Mouse (Mus musculus): ENCODE data around the gene Txndc11. TPM values are rescaled to one million over a fixed set of nuclear protein-coding genes. Genes with fewer than 3 reads are reported as not detected.
"Not testable (repeated sequence)": the region's sequence is repeated elsewhere in the genome, so short reads cannot be mapped to it uniquely, and the experiment has no call there.

Gene Txndc11
- 7.3 and 8.8 TPM in 2 replicates for total RNA-seq (2015; ENCODE audit: low replicate concordance)
- 9.8 and 18.3 TPM in 2 replicates for total RNA-seq (2017; ENCODE audit: low replicate concordance)

DNA sequence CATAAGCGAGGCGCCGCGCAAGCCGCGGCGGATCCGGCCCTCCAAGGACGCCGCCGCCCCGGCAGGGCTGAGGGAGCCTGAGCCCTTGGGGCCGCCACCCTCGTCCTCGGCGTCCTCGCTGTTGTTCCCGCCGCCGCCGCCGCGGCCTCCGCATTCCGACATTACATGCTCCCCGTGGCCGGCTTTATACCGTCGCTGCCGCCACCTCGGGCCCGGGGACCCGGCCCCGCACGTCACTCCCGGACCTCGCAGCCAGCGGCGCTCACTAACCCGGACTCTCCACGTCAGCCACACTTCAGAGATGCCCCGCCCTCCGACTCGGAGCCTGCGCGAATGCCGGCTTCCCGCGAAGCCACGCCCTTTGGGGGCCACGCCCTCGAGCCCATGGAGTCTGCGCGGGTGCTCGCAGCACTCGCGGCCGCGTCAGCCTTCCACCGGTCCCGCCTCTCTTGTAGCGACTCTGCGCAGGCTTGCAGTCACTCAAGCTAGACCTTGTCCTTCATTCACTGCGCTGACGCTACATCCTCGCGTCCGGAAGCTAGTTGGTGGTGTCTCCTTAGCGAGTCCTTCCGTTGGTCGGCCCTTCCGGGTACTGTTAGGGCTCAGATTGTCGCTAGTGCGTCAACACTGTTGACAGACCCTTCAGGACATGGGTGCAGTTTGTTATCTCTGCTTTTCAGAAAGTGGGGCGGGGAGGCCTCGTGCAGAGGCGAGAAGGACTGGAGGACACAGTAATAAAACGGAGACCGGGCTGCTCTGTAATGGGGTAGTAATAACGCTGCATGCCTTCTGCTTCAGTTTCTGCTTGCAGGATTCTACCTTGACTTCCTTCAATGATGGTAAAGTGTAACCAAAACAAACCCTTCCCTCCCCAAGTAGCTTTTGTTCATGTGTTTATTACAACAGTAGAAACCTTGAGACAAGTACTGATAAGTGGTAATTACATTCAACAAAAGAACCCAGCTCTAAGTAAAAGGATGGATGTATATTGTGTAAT lies at the start of gene Txndc11:
Txndc11 (minus strand) TSS at position 303 of the 997 bp plus-strand sequence.
- peak; percentile 95 for ATAC-seq (replicated peaks; ENCODE audit: low FRiP score, poor library complexity, severe bottlenecking)

GRCm38 (mm10) chr16:11177404-11177803 lies 43.0 kb upstream of the Txndc11 start:
- ATAC-seq (replicated peaks; ENCODE audit: low FRiP score, poor library complexity, severe bottlenecking) = no peak

DNA sequence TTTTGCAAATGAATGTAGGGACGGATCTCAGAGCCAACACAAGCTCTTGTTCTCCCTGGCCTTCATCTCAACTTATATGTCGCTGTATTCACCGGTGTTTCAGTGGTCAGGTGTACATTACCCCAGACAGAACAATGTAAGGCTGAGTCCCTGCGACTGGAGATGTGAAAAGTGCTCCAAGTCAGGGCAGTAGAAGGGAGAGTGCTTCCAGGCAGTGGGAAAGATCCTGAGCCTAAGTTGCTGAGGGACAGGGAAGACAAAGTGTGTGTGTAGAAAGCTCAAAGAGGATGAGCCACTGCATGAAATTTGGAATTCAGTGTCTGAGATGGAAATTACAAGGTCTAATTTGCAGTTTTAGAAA lies 42.4 kb upstream of the Txndc11 start:
- ATAC-seq (replicated peaks; ENCODE audit: low FRiP score, poor library complexity, severe bottlenecking) = no peak

DNA sequence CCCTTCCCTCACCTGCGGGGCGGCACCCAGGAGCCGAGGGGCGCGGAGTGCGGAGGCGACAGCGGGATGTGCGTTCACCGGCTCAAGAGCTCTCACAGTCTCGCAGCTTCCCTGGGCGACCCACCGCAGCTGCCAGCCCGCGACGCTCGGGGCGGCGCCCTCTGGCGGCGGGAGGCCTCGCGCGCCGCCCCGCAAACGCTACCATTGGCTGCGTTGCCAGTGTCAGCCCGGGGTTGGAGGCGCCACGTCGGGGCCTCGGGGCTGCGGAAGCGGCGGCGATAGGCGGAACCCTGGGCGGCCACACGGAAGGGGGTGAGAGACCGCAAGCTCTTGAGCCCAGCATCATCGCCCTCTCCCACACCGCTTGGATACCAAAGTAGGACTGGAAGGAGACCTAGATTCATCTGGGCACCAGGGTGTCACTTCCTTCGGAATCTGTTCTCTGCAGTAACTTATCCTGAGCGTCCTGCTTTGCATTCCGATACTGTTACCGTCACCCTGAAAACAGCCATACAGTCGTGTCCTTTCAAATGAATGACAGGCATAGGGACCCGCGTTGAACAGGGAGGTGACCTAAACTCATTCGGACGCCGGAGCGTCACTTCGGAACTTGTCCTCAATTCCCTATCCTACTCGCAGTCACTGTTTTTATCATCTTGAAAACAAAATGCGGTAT lies 41.9 kb upstream of the Txndc11 start, which contains the start of gene Zc3h7a:
Zc3h7a (minus strand) TSS at position 186 of the 676 bp plus-strand sequence.
- ATAC-seq (replicated peaks; ENCODE audit: low FRiP score, poor library complexity, severe bottlenecking) = peak; percentile 92

DNA sequence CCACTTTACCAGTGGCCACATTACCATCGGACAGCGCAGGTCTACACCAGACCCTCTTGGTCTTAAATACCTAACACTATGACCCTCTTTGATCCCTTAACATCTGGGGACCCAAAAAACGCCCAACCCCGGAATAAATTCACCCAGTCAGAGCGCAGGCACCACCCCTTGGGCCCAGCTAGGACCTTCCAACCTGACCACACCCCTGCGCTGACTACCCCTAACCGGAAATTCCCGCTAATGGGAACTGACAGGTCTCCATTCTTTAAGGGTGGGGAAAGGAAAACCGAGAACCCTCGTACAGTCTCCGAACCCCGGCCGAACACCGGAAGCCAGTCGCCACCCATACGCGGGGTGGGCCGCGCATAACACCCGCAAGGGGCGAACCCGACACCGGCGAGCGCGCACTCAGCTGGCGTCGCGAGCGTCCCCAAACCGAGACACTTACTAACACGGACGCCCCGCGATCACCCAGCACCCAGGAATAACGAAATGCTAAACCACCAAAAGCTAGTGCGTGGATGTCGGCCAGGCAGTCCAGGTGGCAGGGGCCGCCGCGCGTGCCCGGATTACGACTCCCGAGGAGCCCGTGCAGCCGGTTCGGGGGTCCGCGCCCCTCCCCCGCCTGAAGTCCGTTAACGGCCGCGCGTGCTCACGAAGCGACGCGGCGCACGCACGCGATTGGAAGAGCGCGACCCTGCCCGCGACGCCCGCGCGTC lies 41.2 kb upstream of the Txndc11 start:
- ATAC-seq (replicated peaks; ENCODE audit: low FRiP score, poor library complexity, severe bottlenecking) = peak; percentile 59

DNA sequence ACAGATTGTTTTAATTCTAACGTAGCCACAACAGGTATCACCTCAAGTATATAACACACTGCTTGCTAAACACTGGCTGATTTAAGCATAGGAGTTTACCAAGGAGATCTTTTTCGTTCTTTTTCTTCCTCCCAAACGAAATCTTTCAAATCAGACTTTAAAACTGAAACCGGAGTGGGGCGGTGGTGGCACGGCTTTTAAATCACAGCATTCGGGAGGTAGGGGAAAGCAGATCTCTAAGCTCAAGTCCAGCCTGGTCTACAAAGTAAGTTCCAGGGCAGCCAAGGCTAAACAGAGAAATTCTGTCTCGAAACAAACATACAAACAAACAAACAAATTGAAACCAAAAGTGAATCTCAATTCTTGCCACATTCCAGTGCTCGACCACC lies 40.6 kb upstream of the Txndc11 start:
- ATAC-seq (replicated peaks; ENCODE audit: low FRiP score, poor library complexity, severe bottlenecking) = no peak

GRCm38 (mm10) chr16:11174671-11175081 lies 40.2 kb upstream of the Txndc11 start:
- peak; percentile 47; the same call in 1 of the 2 replicates for ATAC-seq (replicated peaks; ENCODE audit: low FRiP score, poor library complexity, severe bottlenecking)

DNA sequence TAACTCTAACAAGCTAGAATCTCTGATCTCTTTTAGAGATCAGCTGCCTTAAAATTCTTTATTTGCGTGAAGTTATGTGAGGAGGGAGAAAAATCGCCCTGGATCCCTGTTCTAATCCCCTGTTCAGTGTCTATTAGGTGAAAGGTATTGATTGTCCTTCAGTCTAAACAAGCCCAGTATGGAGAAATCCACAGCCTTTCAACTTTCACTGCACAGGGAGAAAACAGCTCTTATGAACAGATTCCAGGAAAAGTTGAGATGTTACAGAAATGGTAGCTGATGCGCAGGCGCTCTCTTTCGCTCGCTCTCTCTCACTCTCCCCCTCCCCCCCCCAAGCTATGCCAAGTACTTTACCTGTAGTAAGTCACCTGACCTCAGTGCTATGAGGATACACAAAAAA lies 37.2 kb upstream of the Txndc11 start:
- ATAC-seq (replicated peaks; ENCODE audit: low FRiP score, poor library complexity, severe bottlenecking) = no peak

DNA sequence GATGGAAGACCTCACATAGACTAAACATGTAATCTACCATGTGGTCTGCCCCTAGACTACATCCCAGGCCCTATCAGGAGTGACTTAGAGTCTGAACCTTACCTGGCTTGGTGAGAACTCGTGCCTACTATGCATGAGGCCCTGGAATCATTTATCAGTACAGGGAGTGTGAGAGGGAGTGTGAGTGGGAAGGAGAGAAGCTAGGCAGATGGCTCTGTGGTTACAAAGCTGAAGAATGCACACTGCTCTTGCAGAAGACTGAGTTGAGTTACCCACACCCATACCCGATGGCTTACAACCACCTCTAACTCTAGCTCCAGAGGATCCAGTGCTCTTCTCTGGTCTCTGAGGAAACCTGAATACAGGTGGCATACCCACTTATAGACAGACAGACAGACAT lies 32.0 kb upstream of the Txndc11 start:
- no peak for ATAC-seq (replicated peaks; ENCODE audit: low FRiP score, poor library complexity, severe bottlenecking)

- no peak for ATAC-seq (replicated peaks; ENCODE audit: low FRiP score, poor library complexity, severe bottlenecking)
Observed at GRCm38 (mm10) chr16:11164695-11165255, 30.3 kb upstream of the Txndc11 start.

DNA sequence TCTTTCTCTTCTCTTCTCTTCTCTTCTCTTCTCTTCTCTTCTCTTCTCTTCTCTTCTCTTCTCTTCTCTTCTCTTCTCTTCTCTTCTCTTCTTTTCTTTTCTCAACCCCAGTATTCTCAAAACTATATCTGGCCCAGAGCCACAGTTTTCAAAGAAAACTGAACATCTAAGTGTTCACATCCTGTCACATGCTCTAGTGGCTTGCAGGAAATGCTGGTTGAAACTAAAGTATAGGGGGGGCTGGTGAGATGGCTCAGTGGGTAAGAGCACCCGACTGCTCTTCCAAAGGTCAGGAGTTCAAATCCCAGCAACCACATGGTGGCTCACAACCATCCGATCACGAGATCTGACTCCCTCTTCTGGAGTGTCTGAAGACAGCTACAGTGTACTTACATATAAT lies 23.3 kb upstream of the Txndc11 start:
- ATAC-seq (replicated peaks; ENCODE audit: low FRiP score, poor library complexity, severe bottlenecking) = not testable (repeated sequence)

DNA sequence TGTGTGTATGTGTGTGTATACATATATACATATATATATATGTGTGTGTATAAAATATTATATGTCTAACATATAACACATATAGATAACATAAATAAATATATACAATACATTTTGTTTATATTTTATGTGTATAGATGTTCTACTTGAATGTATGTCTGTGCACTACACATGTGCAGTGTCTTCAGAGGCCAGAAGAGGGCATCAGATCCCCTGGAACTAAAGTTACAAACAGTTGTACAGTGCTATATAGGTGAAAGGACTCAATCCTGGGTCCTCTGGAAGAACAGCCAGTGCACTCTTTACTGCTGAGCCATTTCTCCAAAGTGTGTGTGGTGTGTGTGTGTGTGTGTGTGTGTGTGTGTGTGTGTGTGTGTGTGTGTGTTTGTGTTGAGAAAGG lies 20.1 kb upstream of the Txndc11 start:
- peak; percentile 64; the same call in 1 of the 2 replicates for ATAC-seq (replicated peaks; ENCODE audit: low FRiP score, poor library complexity, severe bottlenecking)

- not testable (repeated sequence) for ATAC-seq (replicated peaks; ENCODE audit: low FRiP score, poor library complexity, severe bottlenecking)
Observed at GRCm38 (mm10) chr16:11143706-11144483, 9.4 kb upstream of the Txndc11 start.

DNA sequence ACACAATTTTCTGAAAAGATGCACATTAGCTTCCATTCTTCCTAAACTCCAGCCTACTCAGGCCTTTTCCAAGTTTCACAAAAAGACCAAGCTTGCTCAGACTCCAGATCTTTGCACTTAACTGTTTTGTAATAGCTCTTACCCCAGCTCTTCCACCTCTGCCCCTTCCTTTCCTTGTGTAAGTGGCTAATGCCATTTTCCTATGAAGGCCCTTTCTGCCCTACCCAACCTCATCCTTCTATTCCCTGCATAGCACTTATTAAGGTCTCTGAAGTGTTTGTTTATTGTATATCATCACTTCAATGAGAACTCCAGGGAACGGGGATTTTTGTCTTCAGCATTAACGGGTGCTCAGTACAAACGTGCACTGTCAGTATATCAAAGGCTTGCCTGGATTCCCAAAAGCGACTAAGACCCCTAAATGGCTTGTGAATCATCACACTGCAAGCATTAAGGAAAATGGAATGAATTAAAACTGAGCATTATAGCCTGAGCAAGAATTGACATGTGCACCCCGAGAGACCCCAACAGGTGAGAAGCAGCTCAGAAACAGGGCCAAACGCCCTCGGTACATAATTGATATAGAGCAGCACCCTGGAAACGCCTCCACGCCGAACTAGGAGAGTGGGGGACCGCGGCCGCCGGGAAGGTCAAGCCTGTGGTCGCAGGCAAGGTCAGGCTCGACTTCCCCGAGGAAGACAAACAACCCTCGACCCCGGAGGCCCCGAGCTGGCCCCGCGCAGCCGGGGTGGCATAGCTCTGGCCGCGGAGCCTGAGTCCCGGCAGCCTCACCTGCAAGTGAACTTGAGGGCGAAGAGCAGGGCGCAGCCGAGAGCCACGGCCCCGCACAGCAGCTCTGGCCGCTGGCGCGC lies 738 bp downstream of the Txndc11 start:
- no peak for ATAC-seq (replicated peaks; ENCODE audit: low FRiP score, poor library complexity, severe bottlenecking)

DNA sequence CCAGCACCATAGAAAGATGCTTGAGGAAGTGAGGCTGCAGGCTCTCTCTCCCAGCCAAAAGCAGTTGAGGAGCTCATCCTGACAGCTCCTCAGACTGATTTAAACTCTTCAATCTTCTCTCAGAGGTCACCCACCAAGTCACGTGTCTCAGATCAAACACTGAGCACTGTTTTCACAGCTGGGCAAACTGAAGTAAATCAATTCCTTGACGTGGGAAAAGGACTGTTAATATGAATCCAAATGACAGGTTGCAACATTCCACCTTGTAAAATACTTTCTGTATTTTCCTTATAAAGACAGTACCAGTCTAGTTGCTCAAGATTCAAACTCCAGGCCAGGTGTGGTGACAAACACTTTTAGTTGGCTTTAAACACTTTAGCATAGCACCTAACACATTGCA lies 1.6 kb downstream of the Txndc11 start:
- no peak for ATAC-seq (replicated peaks; ENCODE audit: low FRiP score, poor library complexity, severe bottlenecking)

- no peak for ATAC-seq (replicated peaks; ENCODE audit: low FRiP score, poor library complexity, severe bottlenecking)
Observed at GRCm38 (mm10) chr16:11128301-11128700, 6.1 kb downstream of the Txndc11 start.

DNA sequence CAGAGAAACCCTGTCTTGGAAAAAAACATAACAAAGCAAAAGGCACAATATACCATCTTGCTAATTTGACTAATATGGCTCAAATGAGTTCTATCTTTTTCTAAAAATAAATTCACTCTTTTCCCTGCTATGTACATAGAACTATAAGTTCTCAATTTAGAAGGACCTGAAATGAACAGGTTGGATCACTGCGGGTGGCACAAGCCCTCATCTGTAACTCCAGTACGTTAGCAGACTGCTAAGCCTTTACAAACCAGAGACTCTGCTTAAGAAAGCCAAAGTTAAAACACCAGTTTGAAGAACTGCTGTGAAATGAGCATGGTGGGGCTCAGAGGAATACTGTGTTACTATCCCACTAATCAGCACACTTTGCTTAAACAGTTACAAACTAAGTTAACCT lies 9.1 kb downstream of the Txndc11 start:
- no peak for ATAC-seq (replicated peaks; ENCODE audit: low FRiP score, poor library complexity, severe bottlenecking)

GRCm38 (mm10) chr16:11124110-11124509 lies 10.3 kb downstream of the Txndc11 start:
- ATAC-seq (replicated peaks; ENCODE audit: low FRiP score, poor library complexity, severe bottlenecking) = no peak

All from erythroblast, adult 5-6 weeks (primary cell).